Mouse (Mus musculus): ENCODE measurements around the gene Plpp1. TPM values are rescaled to one million over a fixed set of nuclear protein-coding genes. Genes with fewer than 3 reads are reported as not detected.
A peak's percentile ranks its signal among the peaks of the same experiment; 100 is the strongest.

Gene Plpp1
- polyA plus RNA-seq, 1 experiment from 2014 or later = 29.6 TPM

- H3K4me3 ChIP-seq = no peak overlapping the region
- no peaks in the 10 kb centered on the region for H3K27me3 ChIP-seq (replicated peaks)
- peak; percentile 66; the same call in 1 of the 2 replicates for ATAC-seq (ENCODE audit: low FRiP score, low read depth)
- H3K36me3 ChIP-seq = peaks cover 3% of the 10 kb centered on the region; the same call in 1 of the 2 replicates
- 0 out of 2 replicates have a peak, but pooled peaks cover 4% of the 10 kb centered on the region for H3K4me1 ChIP-seq
- H3K4me2 ChIP-seq (replicated peaks) = no peak overlapping the region
- no peak overlapping the region for H3K27ac ChIP-seq
- 59% methylated on average over 6 of the region's 6 CpGs for WGBS
- H3K9ac ChIP-seq = no peak overlapping the region
- no peaks in the 10 kb centered on the region for H3K9me3 ChIP-seq
These were observed 53.8 kb downstream of the Plpp1 start for GRCm38 (mm10) chr13:112854402-112854801.

DNA sequence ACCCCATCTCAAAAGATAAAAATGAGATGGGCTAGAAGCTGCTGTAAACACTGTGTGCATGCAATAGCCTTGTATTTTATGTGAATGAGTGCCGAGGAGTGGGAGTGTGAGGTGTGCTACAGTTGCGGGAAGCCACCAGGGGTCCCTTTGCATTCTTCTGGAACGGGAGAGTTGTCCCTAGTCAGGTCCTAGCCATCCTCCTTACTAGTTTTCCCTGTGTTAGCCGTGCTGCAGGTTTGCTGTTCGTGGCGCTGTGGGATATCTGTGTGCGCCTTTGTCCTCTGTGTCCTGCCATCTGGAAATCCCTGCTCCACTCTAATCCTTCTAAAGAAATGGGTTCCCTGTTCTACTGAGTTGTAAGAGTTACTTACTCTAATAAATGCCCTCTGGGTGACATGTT, 57.3 kb downstream of the Plpp1 start:
- Histone ChIP-seq H3K4me2 (replicated peaks) (no peak overlapping the region), H3K9ac (no peak overlapping the region), H3K27ac (no peak overlapping the region), H3K27me3 (replicated peaks) (no peaks in the 10 kb centered on the region), H3K36me3 (peaks cover 8% of the 10 kb centered on the region; the same call in 1 of the 2 replicates), H3K4me3 (no peak overlapping the region), H3K4me1 (0 out of 2 replicates have a peak, but pooled peaks cover 4% of the 10 kb centered on the region), H3K9me3 (no peaks in the 10 kb centered on the region)
- ATAC-seq (ENCODE audit: low FRiP score, low read depth) = no peak
- WGBS = 82% methylated on average over 7 of the region's 7 CpGs

DNA sequence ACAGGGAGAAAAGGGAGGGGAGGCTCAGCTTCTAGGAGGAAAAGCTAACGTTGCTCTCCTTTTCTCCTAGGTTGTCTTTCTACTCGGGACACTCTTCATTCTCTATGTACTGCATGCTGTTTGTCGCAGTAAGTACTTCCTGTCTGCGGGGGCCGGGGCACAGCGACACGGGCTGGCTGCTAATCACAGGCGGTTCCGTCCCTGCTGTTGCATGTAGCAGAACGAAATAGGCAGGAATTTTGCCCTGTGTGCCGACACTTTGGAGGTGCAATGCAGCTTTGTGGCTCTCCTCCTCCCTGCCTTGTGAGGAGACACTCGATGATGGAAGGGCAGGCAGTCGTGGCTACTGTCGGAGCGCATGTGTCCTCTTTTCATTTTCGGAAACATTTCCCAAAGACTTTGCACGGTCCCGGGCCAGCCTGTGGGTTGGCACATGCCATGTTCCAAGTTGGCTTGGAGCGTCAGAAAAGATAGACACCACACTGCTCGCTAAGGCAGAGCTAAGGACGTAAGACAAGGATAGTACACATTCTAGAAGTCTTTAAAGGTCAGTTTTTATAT, 59.1 kb downstream of the Plpp1 start:
- no peak for ATAC-seq (ENCODE audit: low FRiP score, low read depth)
- no peaks in the 10 kb centered on the region for H3K9me3 ChIP-seq
- 90% methylated on average over 21 of the region's 21 CpGs for WGBS
- no peak overlapping the region for H3K27ac ChIP-seq
- no peak overlapping the region for H3K4me2 ChIP-seq (replicated peaks)
- H3K4me1 ChIP-seq = no peaks in the 10 kb centered on the region
- H3K36me3 ChIP-seq = peaks cover 23% of the 10 kb centered on the region; the same call in 1 of the 2 replicates
- no peaks in the 10 kb centered on the region for H3K27me3 ChIP-seq (replicated peaks)
- H3K4me3 ChIP-seq = no peak overlapping the region
- H3K9ac ChIP-seq = no peak overlapping the region

DNA sequence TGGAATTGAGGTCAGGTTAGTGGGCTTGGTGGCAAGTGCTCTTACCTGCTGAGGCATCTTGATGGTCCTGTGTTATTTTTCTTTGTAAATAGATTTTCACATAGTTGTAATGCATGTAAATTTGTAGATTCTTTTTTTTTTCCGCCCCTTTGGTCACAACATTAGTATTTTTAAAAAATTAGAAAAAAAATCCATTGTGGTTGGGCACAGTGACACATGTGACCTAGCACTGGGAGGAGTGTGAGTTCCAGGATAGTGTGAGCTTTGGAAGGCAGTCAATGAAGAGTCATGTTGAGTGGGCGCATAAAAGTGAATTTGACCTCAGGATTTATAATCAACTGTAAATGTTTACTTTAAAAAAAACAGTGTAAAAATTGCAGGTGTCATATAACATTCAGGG, 59.8 kb downstream of the Plpp1 start:
- Histone ChIP-seq H3K27ac (no peak overlapping the region), H3K4me3 (no peak overlapping the region), H3K9ac (no peak overlapping the region), H3K36me3 (peaks cover 29% of the 10 kb centered on the region; the same call in 1 of the 2 replicates), H3K4me2 (replicated peaks) (no peak overlapping the region), H3K4me1 (no peaks in the 10 kb centered on the region), H3K9me3 (no peaks in the 10 kb centered on the region), H3K27me3 (replicated peaks) (no peaks in the 10 kb centered on the region)
- no peak for ATAC-seq (ENCODE audit: low FRiP score, low read depth)
- WGBS = 86% methylated on average over 2 of the region's 2 CpGs

DNA sequence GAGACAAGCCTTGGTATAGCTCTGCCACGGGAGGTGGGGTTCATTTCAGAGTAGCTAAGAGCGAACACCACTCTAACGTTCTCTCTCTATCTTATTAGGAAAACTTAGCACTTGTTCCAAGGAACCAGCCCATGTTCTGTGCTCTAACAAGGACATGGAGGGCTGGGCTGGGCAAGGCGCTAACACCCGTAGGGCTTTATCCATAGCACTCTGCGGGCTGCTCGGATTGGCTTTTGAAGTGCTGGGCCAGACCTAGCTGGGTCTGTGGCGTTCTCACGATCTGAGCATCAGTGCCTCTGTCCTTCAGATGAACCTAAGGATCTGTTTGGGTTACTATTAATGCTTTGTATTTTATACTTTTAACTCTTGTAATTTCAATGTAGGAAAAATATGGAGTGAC, 60.3 kb downstream of the Plpp1 start:
- Histone ChIP-seq H3K27me3 (replicated peaks) (no peaks in the 10 kb centered on the region), H3K4me2 (replicated peaks) (no peak overlapping the region), H3K9me3 (no peaks in the 10 kb centered on the region), H3K4me3 (no peak overlapping the region), H3K27ac (no peak overlapping the region), H3K36me3 (peaks cover 34% of the 10 kb centered on the region; the same call in 1 of the 2 replicates), H3K9ac (no peak overlapping the region), H3K4me1 (no peaks in the 10 kb centered on the region)
- no peak for ATAC-seq (ENCODE audit: low FRiP score, low read depth)
- 90% methylated on average over 9 of the region's 9 CpGs for WGBS

- Histone ChIP-seq H3K9ac (no peak overlapping the region), H3K27me3 (replicated peaks) (no peaks in the 10 kb centered on the region), H3K27ac (no peak overlapping the region), H3K9me3 (no peaks in the 10 kb centered on the region), H3K36me3 (peaks cover 44% of the 10 kb centered on the region), H3K4me2 (replicated peaks) (no peak overlapping the region), H3K4me1 (no peaks in the 10 kb centered on the region), H3K4me3 (no peak overlapping the region)
- 63% methylated on average over 5 of the region's 5 CpGs for whole genome bisulfite sequencing
- no peak for ATAC-seq (ENCODE audit: low FRiP score, low read depth)
These were observed 61.3 kb downstream of the Plpp1 start for GRCm38 (mm10) chr13:112861825-112862306.

GRCm38 (mm10) chr13:112862342-112862741, 61.8 kb downstream of the Plpp1 start:
- H3K4me1 ChIP-seq = no peaks in the 10 kb centered on the region
- no peak for ATAC-seq (ENCODE audit: low FRiP score, low read depth)

GRCm38 (mm10) chr13:112862978-112863677, 62.5 kb downstream of the Plpp1 start:
- no peak overlapping the region for H3K9ac ChIP-seq
- WGBS = 92% methylated on average over 1 of the region's 1 CpGs
- H3K4me2 ChIP-seq (replicated peaks) = no peak overlapping the region
- peaks cover 52% of the 10 kb centered on the region for H3K36me3 ChIP-seq
- ATAC-seq (ENCODE audit: low FRiP score, low read depth) = no peak
- H3K4me3 ChIP-seq = no peak overlapping the region
- H3K27ac ChIP-seq = no peak overlapping the region
- no peaks in the 10 kb centered on the region for H3K9me3 ChIP-seq
- no peaks in the 10 kb centered on the region for H3K4me1 ChIP-seq
- no peaks in the 10 kb centered on the region for H3K27me3 ChIP-seq (replicated peaks)

More at GRCm38 (mm10) chr13:112862342-112862741, 61.8 kb downstream of the Plpp1 start:
- H3K27ac ChIP-seq = no peak overlapping the region
- no peaks in the 10 kb centered on the region for H3K27me3 ChIP-seq (replicated peaks)
- no peaks in the 10 kb centered on the region for H3K9me3 ChIP-seq
- H3K9ac ChIP-seq = no peak overlapping the region
- no peak overlapping the region for H3K4me3 ChIP-seq
- WGBS = 75% methylated on average over 3 of the region's 3 CpGs
- H3K36me3 ChIP-seq = peaks cover 46% of the 10 kb centered on the region
- H3K4me2 ChIP-seq (replicated peaks) = no peak overlapping the region

DNA sequence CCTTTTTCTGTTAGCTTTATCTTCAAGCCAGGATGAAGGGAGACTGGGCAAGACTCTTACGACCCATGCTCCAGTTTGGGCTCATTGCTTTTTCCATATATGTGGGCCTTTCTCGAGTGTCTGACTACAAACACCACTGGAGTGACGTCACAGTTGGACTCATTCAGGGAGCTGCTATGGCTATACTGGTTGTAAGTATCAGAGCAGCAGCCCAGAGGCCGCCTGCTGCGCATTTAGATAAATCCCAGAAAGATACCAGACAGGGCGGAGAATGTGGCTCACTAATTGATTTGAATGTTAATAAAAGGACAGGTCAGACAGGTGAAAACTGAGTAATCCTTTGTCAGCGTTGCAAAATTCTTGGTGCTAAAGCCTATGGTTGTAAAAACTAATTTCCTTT, 66.2 kb downstream of the Plpp1 start:
- no peak overlapping the region for H3K4me3 ChIP-seq
- no peaks in the 10 kb centered on the region for H3K27me3 ChIP-seq (replicated peaks)
- no peak for ATAC-seq (ENCODE audit: low FRiP score, low read depth)
- H3K27ac ChIP-seq = no peak overlapping the region
- no peaks in the 10 kb centered on the region for H3K4me1 ChIP-seq
- H3K4me2 ChIP-seq (replicated peaks) = no peak overlapping the region
- no peak overlapping the region for H3K9ac ChIP-seq
- H3K9me3 ChIP-seq = no peaks in the 10 kb centered on the region
- H3K36me3 ChIP-seq = peaks cover 80% of the 10 kb centered on the region
- WGBS = 91% methylated on average over 7 of the region's 7 CpGs

DNA sequence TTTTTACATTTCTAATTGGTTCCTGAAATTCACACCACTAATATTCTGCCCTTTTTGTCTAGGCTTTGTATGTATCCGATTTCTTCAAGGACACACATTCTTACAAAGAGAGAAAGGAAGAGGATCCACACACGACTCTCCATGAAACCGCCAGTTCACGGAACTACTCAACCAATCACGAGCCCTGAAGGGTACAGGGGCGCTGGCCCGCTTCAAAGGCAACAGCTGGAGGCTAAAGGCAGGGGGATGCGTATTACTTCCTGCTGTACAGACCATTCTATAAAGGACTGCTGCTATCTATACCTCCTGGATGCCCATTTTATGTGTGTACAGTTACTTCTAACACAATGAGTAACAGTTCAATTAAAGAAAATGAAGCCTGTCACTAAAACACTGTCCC, 66.8 kb downstream of the Plpp1 start:
- 95% methylated on average over 8 of the region's 8 CpGs for WGBS
- Histone ChIP-seq H3K4me1 (no peaks in the 10 kb centered on the region), H3K27me3 (replicated peaks) (no peaks in the 10 kb centered on the region), H3K9me3 (no peaks in the 10 kb centered on the region), H3K9ac (no peak overlapping the region), H3K36me3 (peaks cover 86% of the 10 kb centered on the region), H3K4me2 (replicated peaks) (no peak overlapping the region), H3K27ac (no peak overlapping the region), H3K4me3 (no peak overlapping the region)
- no peak for ATAC-seq (ENCODE audit: low FRiP score, low read depth)

- Histone ChIP-seq H3K27ac (no peak overlapping the region), H3K9ac (no peak overlapping the region), H3K9me3 (no peaks in the 10 kb centered on the region), H3K4me1 (no peaks in the 10 kb centered on the region), H3K4me2 (replicated peaks) (no peak overlapping the region), H3K4me3 (no peak overlapping the region), H3K27me3 (replicated peaks) (no peaks in the 10 kb centered on the region), H3K36me3 (peaks cover 81% of the 10 kb centered on the region)
- WGBS = 89% methylated on average over 11 of the region's 11 CpGs
- ATAC-seq (ENCODE audit: low FRiP score, low read depth) = no peak
These were observed 69.6 kb downstream of the Plpp1 start for GRCm38 (mm10) chr13:112870039-112870690.

DNA sequence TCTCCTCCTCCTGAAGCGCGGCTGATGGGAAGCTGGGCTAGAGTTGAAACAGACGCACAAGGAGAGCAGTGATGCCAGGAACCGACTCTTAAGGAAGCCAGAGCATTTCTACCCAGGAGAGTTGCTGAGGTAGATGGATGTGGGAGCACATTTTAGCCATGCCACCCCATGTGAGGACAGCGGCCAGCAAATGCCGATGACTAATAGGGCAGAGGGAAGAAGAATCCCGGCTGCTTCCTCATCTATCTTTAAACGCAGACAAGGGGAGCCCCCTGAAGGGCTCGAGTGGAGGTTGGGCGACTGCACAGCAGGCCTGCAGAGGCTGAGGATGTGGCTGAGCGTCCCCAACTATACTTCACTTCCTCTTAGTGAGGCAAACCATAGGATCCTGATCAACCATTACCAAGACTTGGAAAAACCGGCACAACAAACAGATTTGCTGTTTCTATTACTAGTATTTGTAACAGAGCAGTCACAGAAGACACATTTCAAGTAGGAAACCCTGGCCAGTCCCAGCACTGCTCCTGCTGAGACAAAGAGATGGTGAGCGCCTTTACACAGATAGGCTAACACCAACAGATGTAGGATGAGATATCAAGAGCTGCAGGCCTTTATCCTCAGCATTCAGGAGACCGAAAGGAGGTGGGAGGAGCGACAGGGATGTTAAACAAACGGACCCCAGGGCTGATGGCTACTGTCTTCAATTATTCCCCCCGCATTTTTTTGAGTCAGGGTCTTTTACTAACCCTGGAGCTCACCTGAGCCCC, 71.1 kb downstream of the Plpp1 start:
- 84% methylated on average over 17 of the region's 17 CpGs for WGBS
- Histone ChIP-seq H3K9me3 (no peaks in the 10 kb centered on the region), H3K4me1 (no peaks in the 10 kb centered on the region), H3K4me3 (no peak overlapping the region), H3K27me3 (replicated peaks) (no peaks in the 10 kb centered on the region), H3K36me3 (peaks cover 74% of the 10 kb centered on the region), H3K9ac (no peak overlapping the region), H3K4me2 (replicated peaks) (no peak overlapping the region), H3K27ac (no peak overlapping the region)
- ATAC-seq (ENCODE audit: low FRiP score, low read depth) = no peak
